Mouse (Mus musculus) ES-Bruce4 (cell line): ENCODE measurements around the gene Slc19a3. TPM values are rescaled to one million over a fixed set of nuclear protein-coding genes. Genes with fewer than 3 reads are reported as not detected.
"Not testable (repeated sequence)": the region's sequence is repeated elsewhere in the genome, so short reads cannot be mapped to it uniquely, and the experiment has no call there.

Experiments
- H3K27ac ChIP-seq: 2 replicates; pipeline ENCODE4 v1.5.1; 2012; ENCODE audit warnings: low read length, inconsistent platforms; ENCODE audit not compliant: insufficient read depth
- H3K27me3 ChIP-seq: 2 replicates; pipeline ENCODE4 v1.6.1; 2012; ENCODE audit warnings: mild to moderate bottlenecking, low read length, inconsistent platforms; ENCODE audit not compliant: control insufficient read depth, poor library complexity, insufficient read depth, severe bottlenecking
- H3K36me3 ChIP-seq: 2 replicates; pipeline ENCODE4 v1.6.1; 2012; ENCODE audit warnings: inconsistent platforms, mild to moderate bottlenecking, low read length, moderate library complexity; ENCODE audit not compliant: control insufficient read depth, poor library complexity, insufficient read depth, severe bottlenecking
- H3K4me1 ChIP-seq: one replicate; pipeline ENCODE4 v1.8.1; 2011; ENCODE audit warnings: low read length; ENCODE audit not compliant: control insufficient read depth, insufficient read depth
- H3K4me3 ChIP-seq: 2 replicates; pipeline ENCODE4 v1.5.1; 2011; ENCODE audit warnings: low read depth, mild to moderate bottlenecking, low read length
- H3K9ac ChIP-seq: 2 replicates; pipeline ENCODE4 v1.6.1; 2012; ENCODE audit warnings: low read depth, mild to moderate bottlenecking, inconsistent platforms; ENCODE audit not compliant: poor library complexity, severe bottlenecking
- H3K9me3 ChIP-seq: replicated peaks from 2 replicates; pipeline ENCODE4 v1.6.1; 2012; ENCODE audit warnings: mild to moderate bottlenecking, low read length, inconsistent platforms; ENCODE audit not compliant: control insufficient read depth, poor library complexity, insufficient read depth, severe bottlenecking
- CTCF ChIP-seq: IDR thresholded peaks from one replicate; pipeline ENCODE4 v1.8.1; 2011; ENCODE audit warnings: low read depth, low read length
- EP300 ChIP-seq: IDR thresholded peaks from 2 replicates; pipeline ENCODE4 v1.6.1; 2011; ENCODE audit warnings: low read depth, low read length; ENCODE audit not compliant: insufficient read depth
- POLR2A ChIP-seq: IDR thresholded peaks from one replicate; pipeline ENCODE4 v1.8.1; 2011; ENCODE audit warnings: low read length; ENCODE audit not compliant: insufficient read depth
- polyA plus RNA-seq: library from polyadenylated mRNA; stranded (reverse); fragments of >200 nt; gene quantifications from 2 replicates; pipeline ENCODE4 v1.2.4, GENCODE M21; 2011; ENCODE audit warnings: low read depth; ENCODE audit not compliant: missing spikeins, insufficient read depth, insufficient read length

Gene Slc19a3
- polyA plus RNA-seq, 1 experiment, result 4.2 TPM

DNA sequence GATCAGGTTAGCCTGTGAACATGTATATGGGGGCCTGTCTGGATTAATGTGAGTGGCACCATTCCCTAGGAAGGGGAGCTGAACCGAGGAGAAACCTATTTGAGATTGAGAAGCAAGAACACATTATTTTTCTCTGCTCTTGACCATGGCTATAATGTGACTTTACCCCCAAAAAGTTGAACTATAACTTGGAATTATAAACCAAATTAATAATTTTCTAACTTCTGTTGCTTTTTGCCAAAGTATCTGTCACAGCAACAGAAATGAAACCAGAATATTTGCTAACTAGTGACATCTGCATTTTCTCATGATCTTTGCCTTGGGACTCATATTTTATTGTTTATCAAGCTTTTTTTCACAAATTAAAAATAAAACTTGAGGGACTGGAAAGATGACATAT lies 21.7 kb downstream of the Slc19a3 start:
- Histone ChIP-seq H3K4me1 (no peaks in the 10 kb centered on the region), H3K27me3 (no peaks in the 10 kb centered on the region), H3K9ac (no peak overlapping the region), H3K4me3 (no peak overlapping the region), H3K27ac (no peak overlapping the region), H3K9me3 (no peaks in the 10 kb centered on the region), H3K36me3 (no peaks in the 10 kb centered on the region)
- TF ChIP-seq POLR2A (no peak), CTCF (no peak), EP300 (no peak)

GRCm38 (mm10) chr1:83015329-83015879 lies 22.8 kb downstream of the Slc19a3 start:
- Histone ChIP-seq H3K27ac (no peak overlapping the region), H3K27me3 (no peaks in the 10 kb centered on the region), H3K36me3 (no peaks in the 10 kb centered on the region), H3K4me1 (no peaks in the 10 kb centered on the region), H3K9ac (no peak overlapping the region), H3K9me3 (no peaks in the 10 kb centered on the region), H3K4me3 (no peak overlapping the region)
- TF ChIP-seq CTCF, result no peak
- TF ChIP-seq EP300, result no peak
- no peak for TF ChIP-seq POLR2A

- no peaks in the 10 kb centered on the region for H3K9me3 ChIP-seq
- no peaks in the 10 kb centered on the region for H3K27me3 ChIP-seq
- H3K27ac ChIP-seq, result no peak overlapping the region
- no peaks in the 10 kb centered on the region for H3K36me3 ChIP-seq
- no peak overlapping the region for H3K4me3 ChIP-seq
- no peaks in the 10 kb centered on the region for H3K4me1 ChIP-seq
- TF ChIP-seq CTCF, result no peak
- TF ChIP-seq EP300, result no peak
- no peak for TF ChIP-seq POLR2A
- H3K9ac ChIP-seq, result no peak overlapping the region
Observed at GRCm38 (mm10) chr1:83014477-83014876, 23.8 kb downstream of the Slc19a3 start.

DNA sequence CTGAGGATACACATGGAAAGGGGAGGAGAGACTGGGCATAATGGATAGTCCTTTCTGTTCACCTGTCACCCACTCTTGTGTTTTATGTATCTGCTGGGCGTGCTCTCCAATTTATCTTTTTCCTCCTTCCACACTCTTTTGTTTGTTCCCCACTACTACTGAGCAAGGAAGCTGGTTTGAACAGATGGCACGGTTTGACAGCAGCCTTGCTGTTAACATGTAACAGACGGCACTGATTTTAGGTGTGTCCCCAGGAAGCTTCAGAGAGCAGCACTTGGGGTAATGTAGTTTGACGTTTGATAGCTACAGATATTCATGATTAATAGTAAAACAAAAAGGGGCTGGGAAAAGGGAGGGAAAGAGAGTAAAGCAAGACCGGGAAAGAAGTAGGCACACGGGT lies 30.8 kb downstream of the Slc19a3 start:
- no peaks in the 10 kb centered on the region for H3K4me1 ChIP-seq
- H3K36me3 ChIP-seq, result no peaks in the 10 kb centered on the region
- H3K27me3 ChIP-seq, result no peaks in the 10 kb centered on the region
- H3K9me3 ChIP-seq, result no peaks in the 10 kb centered on the region
- H3K9ac ChIP-seq, result no peak overlapping the region
- H3K27ac ChIP-seq, result no peak overlapping the region
- no peak for TF ChIP-seq POLR2A
- TF ChIP-seq CTCF, result no peak
- TF ChIP-seq EP300, result no peak
- H3K4me3 ChIP-seq, result no peak overlapping the region

DNA sequence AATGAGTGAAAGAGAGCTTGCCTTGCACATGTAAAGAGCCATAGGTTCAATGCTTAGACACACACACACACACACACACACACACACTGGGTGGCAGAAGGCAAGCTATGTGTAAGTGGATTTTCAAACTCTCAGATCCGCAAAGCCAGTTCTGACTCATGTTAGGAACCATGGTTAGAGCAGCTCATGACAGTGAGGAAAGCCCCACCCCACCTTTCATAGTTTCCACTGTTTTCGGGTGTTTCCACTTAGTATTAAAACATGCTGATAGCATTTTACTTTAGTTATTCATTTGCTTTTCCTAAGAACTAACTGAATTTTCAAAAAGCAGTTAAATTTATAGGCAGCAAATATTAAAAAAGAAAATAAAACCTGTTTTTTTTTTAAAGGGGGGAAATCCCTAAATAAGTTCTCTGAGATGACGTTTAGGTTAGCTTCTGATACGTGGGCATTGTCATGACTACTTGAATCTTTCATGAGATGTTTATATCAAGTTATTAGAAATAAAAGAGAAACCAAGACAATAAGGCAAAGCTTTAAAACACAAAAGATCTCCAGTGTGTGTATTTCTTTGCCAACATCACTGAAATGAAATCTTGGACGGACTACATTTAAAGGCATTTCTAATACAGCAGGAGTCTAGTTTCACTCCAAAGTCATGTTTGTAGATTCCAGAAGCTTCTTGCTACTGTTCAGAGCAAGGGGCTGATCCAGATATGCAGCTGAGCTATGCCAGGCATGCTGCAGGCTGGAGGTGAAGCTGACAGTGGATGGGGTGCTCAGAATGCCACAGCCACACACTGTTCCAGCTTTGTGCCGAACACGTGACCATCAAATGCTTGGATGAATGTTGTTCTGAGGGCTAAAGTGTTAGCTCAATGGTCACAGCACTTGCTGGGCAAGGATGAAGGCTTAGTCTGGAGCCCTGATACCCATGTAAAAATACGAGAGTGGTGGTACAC lies 31.7 kb downstream of the Slc19a3 start:
- Histone ChIP-seq H3K4me3 (no peak overlapping the region), H3K4me1 (no peaks in the 10 kb centered on the region), H3K9me3 (no peaks in the 10 kb centered on the region), H3K27ac (no peak overlapping the region), H3K27me3 (no peaks in the 10 kb centered on the region), H3K36me3 (no peaks in the 10 kb centered on the region), H3K9ac (no peak overlapping the region)
- TF ChIP-seq CTCF (no peak), POLR2A (no peak), EP300 (no peak)

- H3K27ac ChIP-seq, H3K9ac ChIP-seq, H3K27me3 ChIP-seq, H3K36me3 ChIP-seq, H3K4me1 ChIP-seq, H3K9me3 ChIP-seq: not testable (repeated sequence)
- peak within 1 kb of the TSS; percentile 73 for H3K4me3 ChIP-seq
Observed at GRCm38 (mm10) chr1:83000306-83000705, 37.9 kb downstream of the Slc19a3 start, which contains the start of gene Gm47959. Gene Gm47959, plus strand, starts transcription at chr1:83000548.
